Mouse (Mus musculus): ENCODE data around the gene Rnf227. TPM values are rescaled to one million over a fixed set of nuclear protein-coding genes. Genes with fewer than 3 reads are reported as not detected.

The Rnf227 gene
- total RNA-seq, 1 experiment from 2014 or later = 10.7 TPM

DNA sequence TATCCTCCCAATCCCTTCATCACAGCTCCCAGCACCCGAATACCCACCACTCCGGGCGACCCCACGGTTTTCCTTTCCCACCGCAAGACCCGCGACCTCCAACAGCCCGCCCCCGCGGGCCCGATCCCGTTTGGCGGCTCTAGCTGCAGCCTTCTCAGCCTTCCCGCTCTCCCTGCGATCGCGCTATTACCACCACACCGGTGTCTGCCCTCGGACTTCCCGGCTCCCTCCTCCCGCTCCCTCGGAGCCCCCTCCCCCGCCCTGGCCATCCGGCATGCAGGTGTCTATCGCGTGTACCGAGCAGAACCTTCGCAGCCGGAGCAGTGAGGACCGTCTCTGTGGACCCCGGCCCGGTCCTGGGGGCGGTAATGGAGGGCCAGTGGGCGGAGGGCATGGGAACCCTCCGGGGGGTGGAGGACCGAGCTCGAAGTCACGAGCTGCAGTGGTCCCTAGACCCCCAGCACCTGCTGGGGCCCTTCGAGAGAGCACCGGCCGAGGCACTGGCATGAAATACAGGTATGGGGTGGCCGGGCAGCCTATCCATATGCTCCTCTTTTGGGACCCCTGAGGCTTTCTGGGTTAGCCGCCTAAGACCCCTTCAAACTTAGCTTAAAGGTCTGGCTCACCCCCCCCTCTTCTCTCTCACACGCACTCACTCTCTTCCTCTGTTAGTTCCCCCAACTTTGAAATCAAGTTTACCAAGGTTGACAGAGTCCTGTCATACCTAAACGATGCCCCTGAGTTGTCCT, 13.7 kb upstream of the Rnf227 start:
- no peak for ATAC-seq (replicated peaks in 1 of 2; ENCODE audit: insufficient read depth in 1 of 2, low FRiP score in 2 of 2, low TSS enrichment in 1 of 2, low read depth in 1 of 2, poor library complexity in 2 of 2, severe bottlenecking in 2 of 2)

DNA sequence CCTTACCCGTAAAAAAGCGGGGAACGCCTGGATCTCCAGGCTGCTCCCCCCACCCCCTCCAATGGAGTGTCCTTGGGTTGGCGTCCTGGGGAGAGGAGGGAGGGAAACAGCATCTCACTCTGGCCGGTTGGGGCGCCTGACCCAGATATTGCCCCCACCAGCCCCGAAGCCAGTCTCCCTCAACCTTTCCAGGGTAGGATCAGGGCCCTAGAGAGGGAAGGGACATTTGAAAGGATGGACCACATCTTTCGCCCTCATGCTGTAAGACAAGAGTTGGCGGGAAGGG, 13.2 kb upstream of the Rnf227 start:
- no peak for ATAC-seq (replicated peaks in 1 of 2; ENCODE audit: insufficient read depth in 1 of 2, low FRiP score in 2 of 2, low TSS enrichment in 1 of 2, low read depth in 1 of 2, poor library complexity in 2 of 2, severe bottlenecking in 2 of 2)

DNA sequence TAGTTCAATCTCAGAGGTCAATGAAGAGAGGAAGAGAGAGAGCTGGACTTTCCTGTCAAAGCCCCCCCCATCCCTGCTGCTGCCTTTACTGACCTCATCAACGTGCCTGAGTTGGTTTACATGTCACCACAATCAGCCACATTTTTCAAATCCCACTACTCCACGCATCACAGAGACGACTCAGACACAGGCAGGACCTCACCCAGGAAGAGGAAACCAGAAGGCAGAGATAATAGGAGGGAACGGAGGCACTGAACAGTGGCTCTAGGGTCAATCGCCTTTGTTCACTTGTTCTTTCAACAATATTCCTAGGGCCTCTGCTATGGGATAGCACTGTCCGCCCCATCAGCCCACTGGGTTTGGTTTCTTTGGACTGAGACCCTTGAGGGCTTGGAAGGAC, 12.6 kb upstream of the Rnf227 start:
- no peak for ATAC-seq (replicated peaks in 1 of 2; ENCODE audit: insufficient read depth in 1 of 2, low FRiP score in 2 of 2, low TSS enrichment in 1 of 2, low read depth in 1 of 2, poor library complexity in 2 of 2, severe bottlenecking in 2 of 2)

DNA sequence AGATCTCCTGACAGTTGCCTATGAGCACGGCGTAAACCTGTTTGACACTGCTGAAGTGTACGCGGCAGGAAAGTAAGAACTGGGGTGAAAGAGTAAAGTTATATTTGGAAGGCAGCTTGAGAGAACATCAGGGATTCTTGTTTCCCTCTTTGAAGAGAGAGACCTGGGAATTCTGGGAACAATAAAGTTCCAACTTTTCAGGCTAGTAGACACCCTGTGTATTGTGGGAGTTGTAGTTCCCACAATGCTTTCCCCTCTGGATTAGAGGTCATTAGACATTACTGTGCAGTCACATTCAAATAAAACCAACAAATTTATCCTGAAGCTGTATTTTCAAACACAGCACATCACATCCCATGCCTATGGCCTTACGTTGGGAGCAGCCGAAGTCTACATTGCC, 11.7 kb upstream of the Rnf227 start:
- no peak for ATAC-seq (replicated peaks in 1 of 2; ENCODE audit: insufficient read depth in 1 of 2, low FRiP score in 2 of 2, low TSS enrichment in 1 of 2, low read depth in 1 of 2, poor library complexity in 2 of 2, severe bottlenecking in 2 of 2)

DNA sequence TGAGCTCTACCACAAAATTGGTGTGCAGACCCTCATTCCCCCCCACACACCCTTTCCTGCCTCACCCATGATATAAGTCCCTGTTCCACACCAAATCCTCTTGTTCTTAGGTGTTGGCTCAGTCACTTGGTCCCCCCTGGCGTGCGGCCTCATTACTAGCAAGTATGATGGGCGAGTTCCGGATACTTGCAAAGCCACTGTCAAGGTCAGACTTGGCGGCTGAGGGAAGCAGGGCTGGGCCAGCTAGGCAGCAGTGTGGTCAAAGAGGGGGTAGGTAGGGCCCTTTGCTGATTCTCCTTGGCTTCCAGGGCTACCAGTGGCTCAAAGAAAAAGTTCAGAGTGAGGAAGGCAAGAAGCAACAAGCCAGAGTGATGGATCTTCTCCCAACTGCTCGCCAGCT, 9.1 kb upstream of the Rnf227 start:
- no peak for ATAC-seq (replicated peaks in 1 of 2; ENCODE audit: insufficient read depth in 1 of 2, low FRiP score in 2 of 2, low TSS enrichment in 1 of 2, low read depth in 1 of 2, poor library complexity in 2 of 2, severe bottlenecking in 2 of 2)

DNA sequence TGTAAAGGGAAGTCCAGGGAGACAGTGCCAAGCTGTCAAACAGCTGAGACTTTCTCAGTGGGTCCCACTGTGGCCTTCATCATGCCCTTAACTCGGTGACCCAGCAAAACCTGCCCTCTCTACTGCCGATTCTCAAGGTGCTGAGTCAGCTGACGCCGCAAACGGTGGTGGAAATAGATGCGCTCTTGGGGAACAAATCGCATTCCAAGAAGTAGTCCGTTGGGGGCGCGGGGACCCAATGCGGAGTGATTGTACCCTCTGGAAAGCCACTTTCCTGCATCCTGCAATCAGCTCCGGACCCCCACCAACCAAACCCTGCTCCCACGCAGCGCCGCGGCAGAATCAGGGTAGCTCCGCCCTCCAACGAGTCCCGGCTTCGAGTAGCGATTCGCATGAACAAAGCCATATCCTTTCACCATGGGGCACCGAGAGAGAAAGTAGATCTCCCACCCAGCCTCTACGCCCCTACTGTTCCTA, 8.3 kb upstream of the Rnf227 start:
- ATAC-seq (replicated peaks in 1 of 2; ENCODE audit: insufficient read depth in 1 of 2, low FRiP score in 2 of 2, low TSS enrichment in 1 of 2, low read depth in 1 of 2, poor library complexity in 2 of 2, severe bottlenecking in 2 of 2) = peak; percentile 73 to 79

DNA sequence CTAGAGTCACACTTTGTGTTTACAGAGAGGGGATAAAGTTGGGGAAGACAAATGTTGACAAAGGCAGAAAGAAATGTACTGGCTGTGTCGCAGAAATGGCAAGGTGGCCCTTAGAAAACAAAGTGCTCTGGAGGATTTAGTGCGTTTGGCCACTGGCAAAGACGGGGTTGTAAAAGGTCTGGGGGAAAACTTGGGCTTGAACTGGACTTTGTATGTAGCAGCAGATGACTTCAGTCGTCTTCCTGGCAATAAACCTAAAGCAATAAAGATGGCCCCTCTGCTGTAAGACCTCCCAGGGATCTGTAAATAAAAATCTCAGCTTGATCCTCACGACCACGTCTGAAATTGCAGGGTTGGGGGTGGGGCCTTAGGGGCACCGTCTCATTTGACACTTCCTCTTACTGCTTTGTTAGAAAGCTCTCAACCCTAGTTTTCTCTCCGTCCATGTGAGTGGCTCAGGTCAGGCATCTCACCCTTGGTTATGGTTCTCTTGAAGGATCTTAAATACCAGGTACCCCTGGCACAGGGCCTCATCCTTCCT, 7.5 kb upstream of the Rnf227 start:
- ATAC-seq (replicated peaks in 1 of 2; ENCODE audit: insufficient read depth in 1 of 2, low FRiP score in 2 of 2, low TSS enrichment in 1 of 2, low read depth in 1 of 2, poor library complexity in 2 of 2, severe bottlenecking in 2 of 2) = no peak

DNA sequence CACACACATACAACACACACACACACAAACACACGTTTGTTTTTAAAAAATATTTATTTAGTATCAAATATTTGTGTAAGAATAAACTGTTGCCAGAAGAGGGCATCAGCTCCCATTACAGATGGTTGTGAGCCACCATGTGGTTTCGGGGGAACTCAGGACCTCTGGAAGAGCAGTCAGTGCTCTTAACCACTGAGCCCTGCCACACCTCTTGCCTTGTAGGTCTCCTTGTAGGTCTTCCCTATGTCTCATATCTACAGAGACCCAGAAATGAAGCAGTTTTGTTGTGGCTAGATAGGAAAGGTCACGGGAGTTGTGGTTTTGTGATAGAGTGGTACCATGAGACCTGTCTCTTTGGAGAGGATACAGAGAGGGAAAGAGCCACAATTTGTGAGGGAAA, 6.3 kb upstream of the Rnf227 start:
- ATAC-seq (replicated peaks in 1 of 2; ENCODE audit: insufficient read depth in 1 of 2, low FRiP score in 2 of 2, low TSS enrichment in 1 of 2, low read depth in 1 of 2, poor library complexity in 2 of 2, severe bottlenecking in 2 of 2) = no peak

DNA sequence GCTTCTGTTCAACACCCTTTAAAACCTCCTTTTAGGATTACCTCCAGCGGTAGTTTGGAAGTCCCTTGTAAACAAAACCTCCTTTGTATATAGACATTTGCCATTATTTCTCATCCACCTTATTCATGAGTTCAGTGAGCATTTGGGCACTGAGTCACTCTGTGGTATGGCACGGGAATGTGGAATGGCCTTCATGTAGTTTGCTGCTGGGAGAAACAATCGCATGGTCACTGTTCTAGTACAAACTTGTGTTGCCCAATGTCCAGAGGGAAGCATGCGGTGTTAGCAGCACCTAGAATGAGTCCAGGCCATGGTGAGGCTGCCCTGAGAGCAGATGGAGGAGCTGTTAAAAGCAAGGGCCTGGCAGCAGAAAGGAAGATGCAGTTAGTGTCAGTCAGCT, 5.5 kb upstream of the Rnf227 start:
- ATAC-seq (replicated peaks in 1 of 2; ENCODE audit: insufficient read depth in 1 of 2, low FRiP score in 2 of 2, low TSS enrichment in 1 of 2, low read depth in 1 of 2, poor library complexity in 2 of 2, severe bottlenecking in 2 of 2) = no peak

DNA sequence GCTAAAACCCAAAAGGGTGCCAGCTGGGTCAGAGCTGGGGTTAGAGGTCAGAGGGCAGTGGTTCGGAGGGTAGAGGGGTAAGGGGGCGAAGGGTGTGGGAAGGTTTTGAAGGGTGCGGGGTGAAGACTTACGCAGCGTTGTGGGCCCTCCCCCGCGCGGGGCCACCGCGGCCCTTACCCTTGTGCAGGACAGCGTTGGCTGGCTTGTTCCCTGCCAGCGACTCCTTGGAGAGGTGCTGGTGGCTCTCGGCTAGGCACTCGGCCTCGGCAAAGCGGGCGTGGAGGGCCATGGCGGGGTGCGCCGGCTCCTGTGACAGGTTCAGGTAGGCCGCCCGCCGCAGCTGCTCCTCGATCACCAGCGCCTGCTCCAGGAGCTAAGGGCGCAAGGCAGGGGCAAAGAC, 6.2 kb downstream of the Rnf227 start:
- no peak for ATAC-seq (replicated peaks in 1 of 2; ENCODE audit: insufficient read depth in 1 of 2, low FRiP score in 2 of 2, low TSS enrichment in 1 of 2, low read depth in 1 of 2, poor library complexity in 2 of 2, severe bottlenecking in 2 of 2)

DNA sequence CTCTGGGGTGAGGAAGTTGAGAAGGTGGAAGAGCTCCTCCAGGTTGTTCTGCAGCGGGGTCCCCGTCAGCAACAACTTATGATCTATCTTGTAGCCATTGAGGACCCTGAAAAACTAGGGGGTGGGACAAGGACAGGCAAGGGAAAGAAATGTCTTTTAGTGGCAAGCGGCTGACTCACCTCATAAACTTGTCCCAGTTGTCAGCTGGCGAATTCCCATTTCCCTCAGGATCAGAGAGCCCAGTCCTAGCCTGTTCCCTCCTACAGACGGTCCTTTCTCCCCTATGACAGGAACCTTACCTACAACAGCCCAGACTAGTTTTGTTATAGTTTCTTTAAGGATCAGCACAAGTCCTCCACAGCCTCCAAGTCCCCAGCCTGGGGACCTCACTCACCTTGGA, 16.3 kb downstream of the Rnf227 start:
- ATAC-seq (replicated peaks in 1 of 2; ENCODE audit: insufficient read depth in 1 of 2, low FRiP score in 2 of 2, low TSS enrichment in 1 of 2, low read depth in 1 of 2, poor library complexity in 2 of 2, severe bottlenecking in 2 of 2) = no peak

DNA sequence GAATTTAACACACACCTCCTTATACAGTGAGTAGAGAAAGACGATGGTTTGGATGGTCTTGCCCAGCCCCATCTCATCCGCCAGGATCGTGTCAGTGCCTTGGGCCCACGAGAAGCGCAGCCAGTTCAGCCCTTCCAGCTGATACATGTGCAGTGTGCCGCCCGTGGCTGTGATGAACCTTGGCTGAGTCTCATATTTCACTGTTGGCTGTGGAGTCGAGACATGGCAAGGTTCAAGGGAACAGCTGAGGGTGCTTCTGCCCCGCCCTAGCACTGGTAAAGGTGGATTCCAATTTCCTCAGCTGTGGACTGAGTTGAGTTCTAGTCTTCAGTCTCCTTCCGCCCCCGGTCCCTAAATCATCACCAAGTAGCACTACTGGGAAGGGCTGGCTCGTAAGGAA, 17.4 kb downstream of the Rnf227 start:
- ATAC-seq (replicated peaks in 1 of 2; ENCODE audit: insufficient read depth in 1 of 2, low FRiP score in 2 of 2, low TSS enrichment in 1 of 2, low read depth in 1 of 2, poor library complexity in 2 of 2, severe bottlenecking in 2 of 2) = no peak

DNA sequence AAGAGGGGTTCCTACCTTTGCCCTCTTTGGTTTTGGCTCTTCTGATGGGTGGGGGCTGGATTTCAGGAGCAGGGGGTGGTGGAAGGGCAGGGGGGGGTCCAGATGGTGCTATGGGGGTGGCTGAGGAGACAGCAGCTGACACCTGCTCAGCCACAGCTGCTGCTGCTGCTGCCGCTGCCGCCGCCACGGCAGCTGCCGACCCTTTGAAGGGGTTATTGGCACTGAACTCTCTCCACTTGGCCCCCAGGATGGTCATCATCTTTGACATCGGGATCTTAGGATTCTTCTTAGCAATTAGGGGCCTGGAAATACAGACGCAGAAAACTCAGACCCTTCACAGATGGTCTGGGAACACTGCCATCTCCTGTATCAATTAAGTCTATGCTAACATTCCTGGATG, 21.8 kb downstream of the Rnf227 start:
- ATAC-seq (replicated peaks in 1 of 2; ENCODE audit: insufficient read depth in 1 of 2, low FRiP score in 2 of 2, low TSS enrichment in 1 of 2, low read depth in 1 of 2, poor library complexity in 2 of 2, severe bottlenecking in 2 of 2) = no peak

DNA sequence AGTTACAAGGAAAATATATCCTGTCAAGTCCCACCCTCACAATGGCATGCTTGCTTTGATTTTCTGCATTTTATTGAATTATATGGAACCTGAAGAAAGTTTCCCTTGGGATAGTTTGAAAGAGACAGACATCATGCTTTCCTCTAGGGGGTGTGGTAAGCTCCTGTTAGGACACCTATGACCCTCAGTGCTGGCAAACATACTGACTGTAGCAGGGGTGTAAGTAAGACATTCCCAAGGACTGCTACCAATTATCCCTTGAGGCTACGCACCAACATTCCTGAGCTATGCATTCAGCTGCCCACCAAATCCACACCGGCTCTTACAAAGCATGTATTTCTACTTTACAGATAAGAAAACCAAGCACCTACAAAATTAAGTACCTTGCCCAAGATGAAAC, 22.2 kb downstream of the Rnf227 start:
- ATAC-seq (replicated peaks in 1 of 2; ENCODE audit: insufficient read depth in 1 of 2, low FRiP score in 2 of 2, low TSS enrichment in 1 of 2, low read depth in 1 of 2, poor library complexity in 2 of 2, severe bottlenecking in 2 of 2) = no peak

DNA sequence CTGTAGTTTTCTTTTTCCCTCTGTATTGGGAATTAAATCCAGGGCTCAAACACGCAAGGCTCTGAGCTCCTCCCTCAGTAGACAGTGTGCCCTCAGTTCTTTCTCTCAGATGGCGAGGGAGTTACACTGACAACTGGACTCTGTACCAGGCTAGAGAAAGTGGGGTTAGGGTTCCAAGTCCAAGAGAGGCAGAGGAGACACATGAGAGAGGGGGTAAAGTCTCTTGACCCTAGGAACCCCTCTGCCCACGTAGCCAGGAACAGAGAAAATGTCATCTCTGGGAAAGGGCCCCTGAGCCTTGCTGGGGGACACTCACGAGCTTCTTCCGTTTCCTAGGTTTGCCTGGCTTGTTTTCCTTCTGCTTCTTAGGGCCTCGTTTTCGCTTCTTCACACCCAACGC, 24.1 kb downstream of the Rnf227 start:
- ATAC-seq (replicated peaks in 1 of 2; ENCODE audit: insufficient read depth in 1 of 2, low FRiP score in 2 of 2, low TSS enrichment in 1 of 2, low read depth in 1 of 2, poor library complexity in 2 of 2, severe bottlenecking in 2 of 2) = no peak

DNA sequence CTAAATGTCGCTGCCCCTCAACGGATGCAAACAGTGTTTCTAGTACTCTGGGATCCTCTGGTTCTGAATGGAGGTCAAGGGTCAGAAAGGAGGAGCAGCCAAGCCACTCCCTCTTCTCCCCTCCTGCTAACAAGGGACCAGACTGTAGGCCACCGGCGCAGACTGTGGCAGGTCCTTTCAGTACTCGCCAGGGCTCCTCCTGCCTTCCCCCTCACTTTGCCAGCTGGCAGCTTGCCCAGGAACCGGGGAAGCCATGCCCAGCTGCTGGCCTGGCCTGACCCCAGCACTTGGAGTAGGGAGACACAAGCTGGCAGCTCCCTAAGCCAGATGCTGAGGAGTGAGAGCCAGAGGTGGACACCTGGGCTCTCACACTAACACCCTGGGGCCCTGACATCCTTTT, 24.6 kb downstream of the Rnf227 start:
- peak; percentile 10 to 18; a peak in 2 of 4 replicates for ATAC-seq (replicated peaks in 1 of 2; ENCODE audit: insufficient read depth in 1 of 2, low FRiP score in 2 of 2, low TSS enrichment in 1 of 2, low read depth in 1 of 2, poor library complexity in 2 of 2, severe bottlenecking in 2 of 2)

DNA sequence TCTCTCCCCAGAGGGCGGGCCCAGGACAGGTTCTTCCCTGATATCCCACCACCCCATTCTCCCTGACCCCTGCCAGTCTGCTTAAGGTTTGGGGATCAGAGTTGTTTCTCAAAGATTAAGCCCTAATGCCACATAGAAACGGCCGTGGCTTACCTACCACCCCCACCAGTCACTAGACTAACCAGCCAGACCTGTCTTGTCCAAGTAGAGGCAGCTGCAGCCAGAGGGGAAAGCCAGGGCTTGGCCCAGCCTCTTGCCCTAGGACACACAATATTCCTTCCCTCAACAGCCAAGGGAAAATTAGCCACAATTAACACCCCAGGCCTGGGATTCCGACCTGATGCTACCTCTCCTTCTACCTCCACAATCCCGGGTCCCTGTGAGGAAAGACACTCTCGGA, 25.5 kb downstream of the Rnf227 start:
- no peak for ATAC-seq (replicated peaks in 1 of 2; ENCODE audit: insufficient read depth in 1 of 2, low FRiP score in 2 of 2, low TSS enrichment in 1 of 2, low read depth in 1 of 2, poor library complexity in 2 of 2, severe bottlenecking in 2 of 2)

DNA sequence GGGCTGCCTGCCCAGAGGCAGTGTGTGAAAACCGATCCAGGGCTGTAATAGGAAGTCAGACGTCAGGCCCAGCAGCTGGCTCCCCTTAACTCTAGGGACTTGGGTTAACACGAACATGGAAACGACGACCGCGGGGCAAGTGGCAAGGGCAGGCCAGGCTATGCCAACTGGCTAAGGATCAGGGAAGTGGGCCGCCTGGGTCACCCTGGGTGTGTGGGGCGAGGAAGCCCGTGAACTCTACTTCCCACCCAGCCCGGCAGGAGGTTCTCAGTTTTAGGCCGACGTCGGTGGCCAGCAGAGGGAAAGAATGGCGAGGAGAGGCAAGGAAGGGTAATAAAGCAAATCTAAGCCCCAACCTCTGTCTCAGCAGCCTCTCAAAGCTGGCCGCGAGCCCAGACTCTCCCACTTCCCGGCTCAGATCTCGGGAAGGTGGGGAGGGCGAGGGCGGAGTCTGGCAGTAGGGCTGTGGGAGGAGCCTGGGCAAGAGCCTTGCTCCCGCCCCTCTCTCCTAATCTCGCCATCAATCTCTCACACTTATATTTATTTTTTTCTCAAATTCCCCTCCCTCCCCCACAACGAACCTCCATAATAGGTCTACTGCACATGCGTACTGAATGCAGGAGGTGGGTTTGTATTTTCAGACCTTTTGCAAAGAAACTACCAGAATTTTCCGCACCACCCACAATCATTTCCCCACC, 26.0 kb downstream of the Rnf227 start:
- peak; percentile 72 to 79 for ATAC-seq (replicated peaks in 1 of 2; ENCODE audit: insufficient read depth in 1 of 2, low FRiP score in 2 of 2, low TSS enrichment in 1 of 2, low read depth in 1 of 2, poor library complexity in 2 of 2, severe bottlenecking in 2 of 2)

Measured in hematopoietic stem cell, adult 5-6 weeks (primary cell).